Mouse (Mus musculus): Measurements from ENCODE around the gene Cnksr1. TPM values are rescaled to one million over a fixed set of nuclear protein-coding genes. Genes with fewer than 3 reads are reported as not detected.

Cnksr1 gene
- polyA plus RNA-seq, 1 experiment from 2014 or later = 0.33 TPM

DNA sequence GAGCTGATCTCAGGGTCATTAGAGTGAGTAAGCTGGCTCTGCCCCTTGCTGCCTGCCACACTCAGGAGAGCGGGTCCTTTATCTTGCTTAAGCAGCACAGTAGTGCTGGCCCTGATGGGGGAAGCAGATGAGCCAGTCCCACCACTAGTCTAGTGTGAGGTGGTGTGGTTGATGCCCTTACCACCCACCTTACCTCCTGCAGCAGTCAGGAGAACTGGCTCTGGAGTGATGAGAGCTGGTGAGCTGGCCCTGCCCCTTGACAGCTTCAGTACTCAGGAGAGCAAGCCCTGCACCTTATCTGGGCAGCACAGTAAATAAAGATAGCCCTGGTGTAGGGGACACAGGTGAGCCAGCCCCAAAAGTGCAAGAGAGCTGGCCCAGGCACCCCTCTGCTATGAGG lies 57.1 kb downstream of the Cnksr1 start:
- Histone ChIP-seq H3K27ac (ENCODE audit: low read length) (no peak overlapping the region), H3K9me3 (ENCODE audit: control insufficient read depth, low read length) (no peaks in the 10 kb centered on the region), H3K36me3 (ENCODE audit: control insufficient read depth, insufficient read depth) (no peaks in the 10 kb centered on the region; the same call in 1 of the 2 replicates), H3K4me3 (replicated peaks; ENCODE audit: low read length) (no peak overlapping the region), H3K27me3 (replicated peaks; ENCODE audit: control insufficient read depth, insufficient read depth, low read length) (no peaks in the 10 kb centered on the region), H3K9ac (replicated peaks; ENCODE audit: low read depth, low read length) (no peak overlapping the region), H3K4me2 (ENCODE audit: low read length) (no peak overlapping the region), H3K4me1 (replicated peaks; ENCODE audit: control insufficient read depth, insufficient read depth, low read length) (peaks cover 10% of the 10 kb centered on the region)
- 100% methylated on average over 1 of the region's 1 CpGs for WGBS
- ATAC-seq = no peak

Other genes starting within 250 kb of the Cnksr1 start
- gene Dhdds, start 237.5 kb downstream of the Cnksr1 start, polyA plus RNA-seq (2015; fragmentation: Nextera tagmentation; extraction: Ambion mirVana) = 52.5 and 60.9 TPM in 2 replicates
- gene Lin28a, start 219.6 kb downstream of the Cnksr1 start, polyA plus RNA-seq (2015; fragmentation: Nextera tagmentation; extraction: Ambion mirVana) = not detected in 2 replicates
- not detected in 2 replicates for gene Zfp683, start 184.6 kb downstream of the Cnksr1 start, polyA plus RNA-seq (2015; fragmentation: Nextera tagmentation; extraction: Ambion mirVana)
- 1.2 and 1.6 TPM in 2 replicates for gene Crybg2, start 177.6 kb downstream of the Cnksr1 start, polyA plus RNA-seq (2015; fragmentation: Nextera tagmentation; extraction: Ambion mirVana)
- 0.91 and 1.4 TPM in 2 replicates for gene Cd52, start 143.3 kb downstream of the Cnksr1 start, polyA plus RNA-seq (2015; fragmentation: Nextera tagmentation; extraction: Ambion mirVana)
- gene Ubxn11, start 135.8 kb downstream of the Cnksr1 start, polyA plus RNA-seq (2015; fragmentation: Nextera tagmentation; extraction: Ambion mirVana) = 13.3 and 13.6 TPM in 2 replicates
- 321 and 354 TPM in 2 replicates for gene Sh3bgrl3, start 109.6 kb downstream of the Cnksr1 start, polyA plus RNA-seq (2015; fragmentation: Nextera tagmentation; extraction: Ambion mirVana)
- 20.1 and 21.5 TPM in 2 replicates for gene Cep85, start 51.3 kb downstream of the Cnksr1 start, polyA plus RNA-seq (2015; fragmentation: Nextera tagmentation; extraction: Ambion mirVana)
- gene Gm7534, start 35.4 kb downstream of the Cnksr1 start, polyA plus RNA-seq (2015; fragmentation: Nextera tagmentation; extraction: Ambion mirVana) = not detected in 2 replicates
- not detected in 2 replicates for gene Catsper4, start 11.0 kb downstream of the Cnksr1 start, polyA plus RNA-seq (2015; fragmentation: Nextera tagmentation; extraction: Ambion mirVana)
- gene E130218I03Rik, start 5.3 kb upstream of the Cnksr1 start, polyA plus RNA-seq (2015; fragmentation: Nextera tagmentation; extraction: Ambion mirVana) = 0.31 and 0.61 TPM in 2 replicates
- gene Zfp593, start 7.2 kb upstream of the Cnksr1 start, polyA plus RNA-seq (2015; fragmentation: Nextera tagmentation; extraction: Ambion mirVana) = 17.1 TPM in 2 replicates
- gene Gm30191, start 8.5 kb upstream of the Cnksr1 start, polyA plus RNA-seq (2015; fragmentation: Nextera tagmentation; extraction: Ambion mirVana) = not detected in 2 replicates
- 12.2 and 12.5 TPM in 2 replicates for gene Grrp1, start 15.7 kb upstream of the Cnksr1 start, polyA plus RNA-seq (2015; fragmentation: Nextera tagmentation; extraction: Ambion mirVana)
- 46.7 and 47.1 TPM in 2 replicates for gene Pdik1l, start 49.5 kb upstream of the Cnksr1 start, polyA plus RNA-seq (2015; fragmentation: Nextera tagmentation; extraction: Ambion mirVana)
- gene Trim63, start 76.7 kb upstream of the Cnksr1 start, polyA plus RNA-seq (2015; fragmentation: Nextera tagmentation; extraction: Ambion mirVana) = 0.15 and 0.26 TPM in 2 replicates
- gene Slc30a2, start 104.8 kb upstream of the Cnksr1 start, polyA plus RNA-seq (2015; fragmentation: Nextera tagmentation; extraction: Ambion mirVana) = 0.15 and 0.17 TPM in 2 replicates
- gene Extl1, start 145.5 kb upstream of the Cnksr1 start, polyA plus RNA-seq (2015; fragmentation: Nextera tagmentation; extraction: Ambion mirVana) = 0.45 and 0.56 TPM in 2 replicates
- 8.1 and 9.3 TPM in 2 replicates for gene Pafah2, start 157.9 kb upstream of the Cnksr1 start, polyA plus RNA-seq (2015; fragmentation: Nextera tagmentation; extraction: Ambion mirVana)
- 7,901 and 8,250 TPM in 2 replicates for gene Stmn1, start 229.9 kb upstream of the Cnksr1 start, polyA plus RNA-seq (2015; fragmentation: Nextera tagmentation; extraction: Ambion mirVana)

Data from forebrain, embryonic 16.5 days (tissue).